Comparison of ENCODE assay signal across 24 mouse cellular contexts in the genomic region with DNA sequence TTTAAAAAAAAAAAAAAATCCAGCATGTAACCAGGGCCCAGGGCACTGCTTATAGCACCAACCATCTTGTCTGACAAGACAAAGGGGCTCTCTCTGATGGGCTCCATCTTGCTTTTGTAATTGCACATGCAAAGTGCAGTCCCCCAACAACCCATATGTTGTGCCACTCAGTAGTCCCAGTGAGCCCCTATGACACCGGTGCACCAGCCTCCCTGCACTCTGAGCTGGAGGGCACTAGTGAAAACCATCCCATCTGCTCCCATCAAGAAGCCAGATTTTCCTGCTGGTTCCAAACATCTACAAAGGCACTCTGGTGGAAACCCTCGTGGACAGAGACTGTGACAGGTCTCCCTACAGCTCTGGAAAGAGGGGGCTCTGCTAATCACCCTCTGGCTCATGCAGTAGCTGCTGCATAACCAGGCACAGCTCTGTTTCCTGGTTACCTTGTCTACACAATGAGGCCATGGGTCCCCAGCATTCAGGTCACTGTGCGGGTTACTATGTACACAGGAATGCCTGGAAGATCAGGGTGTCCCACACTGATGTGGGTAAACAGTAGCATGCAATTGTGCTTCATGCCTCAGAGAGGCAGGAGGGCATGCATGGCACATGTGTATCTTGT. TPM values are rescaled to one million over a fixed set of nuclear protein-coding genes. Genes with fewer than 3 reads are reported as not detected.
A peak's percentile ranks its signal among the peaks of the same experiment; 100 is the strongest.
DNase-seq lines count a peak whose midpoint lies in the region; ATAC-seq lines count a peak whose summit lies in the region.
"Had no signal": no experiment of that assay in that cellular context is flagged by ENCODE, and none has a peak within 500 bp of the region (broad histone marks: within the 10 kb centered on the region; RNA-seq: fewer than 3 reads in every experiment).

No protein-coding gene starts in this region.

- H3K9me3 ChIP-seq in hindbrain, embryonic 15.5 days, result no peaks in the 10 kb centered on the region
- H3K9me3 ChIP-seq in hindbrain, embryonic 14.5 days (ENCODE audit: control insufficient read depth, low read length), result no peaks in the 10 kb centered on the region
- no peaks in the 10 kb centered on the region for H3K9me3 ChIP-seq in liver, embryonic 12.5 days (replicated peaks)
- no peaks in the 10 kb centered on the region for H3K9me3 ChIP-seq in liver, embryonic 11.5 days (ENCODE audit: control insufficient read depth, low read length)
- H3K9me3 ChIP-seq: forebrain, embryonic 10.5 days; forebrain, embryonic 15.5 days; G1E; intestine, embryonic 15.5 days had no signal

- no peak overlapping the region for H3K4me3 ChIP-seq in hindbrain, embryonic 15.5 days
- H3K4me3 ChIP-seq in hindbrain, embryonic 14.5 days (replicated peaks; ENCODE audit: low read length), result no peak overlapping the region
- no peak overlapping the region for H3K4me3 ChIP-seq in liver, embryonic 12.5 days
- no peak overlapping the region for H3K4me3 ChIP-seq in liver, embryonic 11.5 days (ENCODE audit: low read depth, low read length)
- H3K4me3 ChIP-seq: forebrain, embryonic 10.5 days; forebrain, embryonic 15.5 days; heart, adult 2 months; intestine, embryonic 15.5 days had no signal

- H3K4me1 ChIP-seq in hindbrain, embryonic 15.5 days (replicated peaks), result no peaks in the 10 kb centered on the region; the same call in none of the 2 replicates
- no peaks in the 10 kb centered on the region for H3K4me1 ChIP-seq in hindbrain, embryonic 14.5 days (replicated peaks; ENCODE audit: control insufficient read depth, insufficient read depth, low read length)
- H3K4me1 ChIP-seq in liver, embryonic 12.5 days, result no peaks in the 10 kb centered on the region
- no peaks in the 10 kb centered on the region for H3K4me1 ChIP-seq in liver, embryonic 11.5 days (replicated peaks; ENCODE audit: control insufficient read depth, insufficient read depth, low read length)
- H3K4me1 ChIP-seq: forebrain, embryonic 10.5 days; forebrain, embryonic 15.5 days; intestine, embryonic 15.5 days had no signal

- no peak overlapping the region for H3K9ac ChIP-seq in hindbrain, embryonic 15.5 days
- no peak overlapping the region for H3K9ac ChIP-seq in hindbrain, embryonic 14.5 days
- no peak overlapping the region for H3K9ac ChIP-seq in liver, embryonic 12.5 days
- H3K9ac ChIP-seq in liver, embryonic 11.5 days (ENCODE audit: low read depth, low read length), result no peak overlapping the region
- H3K9ac ChIP-seq: forebrain, embryonic 15.5 days; intestine, embryonic 15.5 days had no signal

- H3K36me3 ChIP-seq in hindbrain, embryonic 15.5 days, result peaks cover 66% of the 10 kb centered on the region
- H3K36me3 ChIP-seq in hindbrain, embryonic 14.5 days (replicated peaks; ENCODE audit: control insufficient read depth, insufficient read depth), result peaks cover 92% of the 10 kb centered on the region
- peaks cover 96% of the 10 kb centered on the region for H3K36me3 ChIP-seq in liver, embryonic 12.5 days
- peaks cover 28% of the 10 kb centered on the region for H3K36me3 ChIP-seq in liver, embryonic 11.5 days (ENCODE audit: control insufficient read depth, insufficient read depth, low read length)

- no peak overlapping the region for H3K4me2 ChIP-seq in hindbrain, embryonic 15.5 days
- H3K4me2 ChIP-seq in hindbrain, embryonic 14.5 days (replicated peaks), result no peak overlapping the region
- no peak overlapping the region for H3K4me2 ChIP-seq in liver, embryonic 12.5 days
- no peak overlapping the region for H3K4me2 ChIP-seq in liver, embryonic 11.5 days
- H3K4me2 ChIP-seq: forebrain, embryonic 15.5 days; heart, embryonic 11.5 days; intestine, embryonic 15.5 days had no signal

- intact Hi-C loops in heart, postnatal 25 days (cut with DNase I), result no loop called here

- whole genome bisulfite sequencing in hindbrain, embryonic 15.5 days, result 85% methylated on average over 3 of the region's 3 CpGs
- WGBS in hindbrain, embryonic 14.5 days, result 87% methylated on average over 3 of the region's 3 CpGs
- 75% methylated on average over 3 of the region's 3 CpGs for WGBS in liver, embryonic 12.5 days (ENCODE audit: insufficient replicate concordance)
- 85% methylated on average over 3 of the region's 3 CpGs for WGBS in liver, embryonic 11.5 days

- peak; percentile 77 for DNase-seq in heart, adult 11 months
- no peak for DNase-seq in heart, postnatal 25 days (ENCODE audit: low spot score)
- DNase-seq in hindbrain, embryonic 14.5 days (ENCODE audit: low spot score), result no peak
- no peak for DNase-seq in liver, embryonic 11.5 days (ENCODE audit: low spot score)
- DNase-seq in urinary bladder, adult 2 months (ENCODE audit: low spot score), result peak; percentile 15
- no peak for DNase-seq in urinary bladder, postnatal 25 days (ENCODE audit: low spot score)
- DNase-seq: adrenal gland, postnatal 10 days; adrenal gland, postnatal 36 days; B cell, adult 2 months; cerebellum, adult 18-20 months; cerebellum, adult 9-10 months; gastrocnemius, postnatal 25 days; heart, adult 2 months; heart, postnatal 4 days; kidney, adult 11 months had no signal

- ATAC-seq in hindbrain, embryonic 15.5 days (ENCODE audit: low FRiP score, low read depth), result peak; percentile 25; the same call in 1 of the 2 replicates
- no peak for ATAC-seq in hindbrain, embryonic 14.5 days (ENCODE audit: low FRiP score)
- 0 out of 2 replicates have a peak, but pooled peaks have one; percentile 35 for ATAC-seq in liver, embryonic 12.5 days
- ATAC-seq in liver, embryonic 11.5 days (replicated peaks; ENCODE audit: low FRiP score), result no peak
- ATAC-seq: forebrain, embryonic 15.5 days; intestine, embryonic 15.5 days; Patski had no signal

- no peak overlapping the region for H3K27ac ChIP-seq in hindbrain, embryonic 15.5 days (replicated peaks)
- no peak overlapping the region for H3K27ac ChIP-seq in hindbrain, embryonic 14.5 days
- no peak overlapping the region for H3K27ac ChIP-seq in liver, embryonic 12.5 days
- H3K27ac ChIP-seq in liver, embryonic 11.5 days (ENCODE audit: low read depth, low read length), result no peak overlapping the region
- H3K27ac ChIP-seq: forebrain, embryonic 10.5 days; forebrain, embryonic 15.5 days; heart, adult 2 months; intestine, embryonic 15.5 days had no signal

- no peaks in the 10 kb centered on the region for H3K27me3 ChIP-seq in hindbrain, embryonic 15.5 days
- no peaks in the 10 kb centered on the region for H3K27me3 ChIP-seq in hindbrain, embryonic 14.5 days (ENCODE audit: control insufficient read depth, insufficient read depth, low read length)
- no peaks in the 10 kb centered on the region for H3K27me3 ChIP-seq in liver, embryonic 12.5 days (replicated peaks)
- H3K27me3 ChIP-seq in liver, embryonic 11.5 days (replicated peaks; ENCODE audit: control insufficient read depth, insufficient read depth, low read length), result no peaks in the 10 kb centered on the region
- H3K27me3 ChIP-seq: CH12.LX; forebrain, embryonic 15.5 days; intestine, embryonic 15.5 days; Patski had no signal

RNA-seq across cellular contexts. Expression of gene Mrpl21, which starts 6.8 kb away (rescaled TPM):
- total RNA-seq in heart, postnatal 25 days (2021), result 10 to 100 TPM; 93.9 to 96.1 TPM
- 105 and 106 TPM in 2 replicates for polyA plus RNA-seq in hindbrain, embryonic 15.5 days (2015; fragmentation: Nextera tagmentation; extraction: Ambion mirVana)
- 92.4 and 111 TPM in 2 replicates for polyA plus RNA-seq in hindbrain, embryonic 14.5 days (2014; fragmentation: Nextera tagmentation; extraction: Ambion mirVana)
- 95.7 and 99.8 TPM in 2 replicates for polyA plus RNA-seq in liver, embryonic 12.5 days (2016; fragmentation: Nextera tagmentation; extraction: Ambion mirVana)
- polyA plus RNA-seq in liver, embryonic 11.5 days (2014; fragmentation: Nextera tagmentation; extraction: Ambion mirVana), result 154 and 156 TPM in 2 replicates
- polyA plus RNA-seq in urinary bladder, adult 2 months (2012; rRNA removed), result 43.3 and 55.7 TPM in 2 replicates

RNA-seq across cellular contexts. Expression of gene Ighmbp2, which starts 7.0 kb away (rescaled TPM):
- total RNA-seq in heart, postnatal 25 days (2021), result 1 to 10 TPM; 2.4 to 2.8 TPM
- 9.9 and 11.6 TPM in 2 replicates for polyA plus RNA-seq in hindbrain, embryonic 15.5 days (2015; fragmentation: Nextera tagmentation; extraction: Ambion mirVana)
- polyA plus RNA-seq in hindbrain, embryonic 14.5 days (2014; fragmentation: Nextera tagmentation; extraction: Ambion mirVana), result 8.9 and 9.2 TPM in 2 replicates
- 5.1 and 5.7 TPM in 2 replicates for polyA plus RNA-seq in liver, embryonic 12.5 days (2016; fragmentation: Nextera tagmentation; extraction: Ambion mirVana)
- 7.4 and 8.8 TPM in 2 replicates for polyA plus RNA-seq in liver, embryonic 11.5 days (2014; fragmentation: Nextera tagmentation; extraction: Ambion mirVana)
- polyA plus RNA-seq in urinary bladder, adult 2 months (2012; rRNA removed), result 5.8 and 7.0 TPM in 2 replicates

RNA-seq across cellular contexts. Expression of gene Cpt1a, which starts 46.3 kb away (rescaled TPM):
- total RNA-seq in heart, postnatal 25 days (2021), result 10 to 100 TPM; 60.2 to 60.5 TPM
- 17.7 and 18.2 TPM in 2 replicates for polyA plus RNA-seq in hindbrain, embryonic 15.5 days (2015; fragmentation: Nextera tagmentation; extraction: Ambion mirVana)
- 19.6 and 22.4 TPM in 2 replicates for polyA plus RNA-seq in hindbrain, embryonic 14.5 days (2014; fragmentation: Nextera tagmentation; extraction: Ambion mirVana)
- 7.0 and 8.3 TPM in 2 replicates for polyA plus RNA-seq in liver, embryonic 12.5 days (2016; fragmentation: Nextera tagmentation; extraction: Ambion mirVana)
- polyA plus RNA-seq in liver, embryonic 11.5 days (2014; fragmentation: Nextera tagmentation; extraction: Ambion mirVana), result 15.0 and 15.8 TPM in 2 replicates
- polyA plus RNA-seq in urinary bladder, adult 2 months (2012; rRNA removed), result 61.6 and 67.1 TPM in 2 replicates

Comparison
In these comparisons a context has a peak if more than half of its experiments do, and no peak if none do; other contexts are left out.
1. DNase-seq: peak in heart, adult 11 months (single experiment) and urinary bladder, adult 2 months (single experiment); none in heart, postnatal 25 days (single experiment), hindbrain, embryonic 14.5 days (single experiment), liver, embryonic 11.5 days (single experiment) and urinary bladder, postnatal 25 days (single experiment).
2. ATAC-seq: peak in hindbrain, embryonic 15.5 days (single experiment) and liver, embryonic 12.5 days (single experiment); none in hindbrain, embryonic 14.5 days (single experiment) and liver, embryonic 11.5 days (single experiment).